Mouse (Mus musculus) midbrain, embryonic 11.5 days (tissue): Measurements from ENCODE around the gene Abca4. TPM values are rescaled to one million over a fixed set of nuclear protein-coding genes. Genes with fewer than 3 reads are reported as not detected.

ENCODE experiments used
- ATAC-seq: fragments of 200-750 bp; cut with Nextera tagmentation; 2 replicates; pipeline ENCODE4 v1.8.0; 2017; ENCODE audit warnings: moderate TSS enrichment, moderate library complexity; ENCODE audit not compliant: low FRiP score
- DNase-seq: peaks from one replicate; pipeline ENCODE4 v3.0.0; 2015; ENCODE audit warnings: low spot score; ENCODE audit errors: missing footprints
- H3K27ac ChIP-seq: fragments of 300-500 bp; sonication (generic); 2 replicates; pipeline ENCODE4 v1.5.1; 2014; ENCODE audit warnings: low read depth, low read length
- H3K27me3 ChIP-seq: fragments of 300-500 bp; sonication (generic); 2 replicates; pipeline ENCODE4 v1.6.1; 2014; ENCODE audit warnings: mild to moderate bottlenecking, low read length, moderate library complexity, mixed read lengths; ENCODE audit not compliant: control insufficient read depth, insufficient read depth
- H3K36me3 ChIP-seq: fragments of 300-500 bp; sonication (generic); 2 replicates; pipeline ENCODE4 v1.6.1; 2014; ENCODE audit warnings: mild to moderate bottlenecking, low read length, moderate library complexity, mixed read lengths; ENCODE audit not compliant: control insufficient read depth, insufficient read depth
- H3K4me1 ChIP-seq: fragments of 300-500 bp; sonication (generic); 2 replicates; pipeline ENCODE4 v1.6.1; 2014; ENCODE audit warnings: low read length; ENCODE audit not compliant: control insufficient read depth, insufficient read depth
- H3K4me2 ChIP-seq: fragments of 300-500 bp; sonication (generic); 2 replicates; pipeline ENCODE4 v1.6.1; 2014; ENCODE audit warnings: mild to moderate bottlenecking, moderate library complexity
- H3K4me3 ChIP-seq: fragments of 300-500 bp; sonication (generic); 2 replicates; pipeline ENCODE4 v1.5.1; 2014; ENCODE audit warnings: low read depth, low read length
- H3K9ac ChIP-seq: fragments of 300-500 bp; sonication (generic); 2 replicates; pipeline ENCODE4 v1.6.1; 2014; ENCODE audit warnings: low read length
- H3K9me3 ChIP-seq: fragments of 300-500 bp; sonication (generic); 2 replicates; pipeline ENCODE4 v1.6.1; 2016; ENCODE audit warnings: low read length; ENCODE audit not compliant: control insufficient read depth
- WGBS: fragments of 180-500 bp; shearing (Covaris S2); extraction: QIAGEN DNeasy Blood & Tissue Kit; methylation state at CpG from one replicate; pipeline ENCODE4 v1.1.7; 2014; 5-methylcytosine and 5-hydroxymethylcytosine counted together
- polyA plus RNA-seq: library from polyadenylated mRNA; unstranded; fragments of >200 nt; fragmentation: Nextera tagmentation; extraction: Ambion mirVana; gene quantifications from 2 replicates; pipeline ENCODE4 v1.2.1, GENCODE M21; 2014

The Abca4 gene
- polyA plus RNA-seq, 1 experiment from 2014 or later, result 2.2 TPM

DNA sequence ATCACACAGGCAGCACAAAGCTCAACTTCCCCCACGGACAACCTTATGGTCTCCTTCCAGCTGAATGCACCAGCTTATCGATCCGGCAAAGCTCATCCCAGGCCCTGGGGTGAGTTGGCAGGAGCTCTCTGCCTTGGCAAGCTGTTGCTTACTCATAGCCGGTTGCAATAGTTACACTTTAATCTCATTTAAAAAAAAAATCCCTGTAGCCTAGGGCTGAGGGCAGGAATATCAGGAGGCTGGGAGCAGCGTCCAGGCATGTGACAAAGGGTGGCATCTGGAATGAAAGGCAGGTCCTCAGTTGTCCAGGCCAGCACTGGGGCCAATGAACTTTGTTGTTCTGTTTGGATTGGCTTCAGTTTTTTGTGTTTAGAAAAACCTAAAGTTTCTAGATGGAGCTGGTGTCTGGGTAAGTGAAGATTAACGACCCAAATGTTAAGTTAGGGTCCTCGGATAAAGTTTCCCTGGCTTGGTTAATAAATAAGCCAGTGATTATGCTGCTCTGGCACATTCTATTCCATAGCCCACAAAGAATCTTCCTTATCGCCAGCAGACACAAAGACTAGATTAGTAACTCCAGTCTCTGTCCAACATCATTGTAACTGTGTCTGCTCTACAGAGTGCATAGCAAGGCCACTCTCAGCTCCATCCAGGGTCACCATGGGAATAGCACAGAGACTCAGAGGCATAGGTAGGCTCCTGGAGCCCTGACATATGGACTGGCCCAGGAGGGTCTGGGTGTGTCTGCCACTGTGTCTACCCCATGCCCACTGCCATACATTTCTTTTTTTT is 162.2 kb downstream of the Abca4 start:
- no peak overlapping the region for H3K9ac ChIP-seq
- WGBS, result 65% methylated on average over 8 of the region's 8 CpGs
- no peaks in the 10 kb centered on the region for H3K36me3 ChIP-seq
- no peak overlapping the region for H3K27ac ChIP-seq
- no peak overlapping the region for H3K4me3 ChIP-seq
- H3K4me2 ChIP-seq, result no peak overlapping the region
- ATAC-seq, result no peak
- DNase-seq, result peak; percentile 45
- H3K9me3 ChIP-seq, result no peaks in the 10 kb centered on the region
- peaks cover 11% of the 10 kb centered on the region for H3K4me1 ChIP-seq
- no peaks in the 10 kb centered on the region for H3K27me3 ChIP-seq

DNA sequence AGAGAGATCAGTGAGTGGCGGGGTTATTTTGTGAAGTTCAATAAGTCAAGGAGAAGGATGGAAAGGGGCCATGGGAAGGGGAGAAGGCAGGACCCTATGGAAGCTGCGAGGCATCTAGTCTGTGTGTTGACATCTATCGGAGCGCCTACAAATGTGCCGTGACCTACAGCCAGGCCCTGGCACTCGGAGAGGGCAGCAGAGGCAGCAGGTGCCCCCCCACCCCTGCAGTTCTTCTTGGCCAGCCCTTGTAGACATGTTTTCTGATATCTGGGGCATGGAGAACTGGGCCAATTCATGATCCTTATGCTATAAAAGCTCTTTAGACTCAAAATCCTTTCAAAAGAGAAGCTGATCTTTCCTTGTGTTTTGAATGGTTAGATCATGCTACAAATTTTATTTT is 163.5 kb downstream of the Abca4 start:
- no peak for ATAC-seq
- H3K4me2 ChIP-seq, result no peak overlapping the region
- peaks cover under 1% of the 10 kb centered on the region; the same call in 1 of the 2 replicates for H3K4me1 ChIP-seq
- no peaks in the 10 kb centered on the region for H3K9me3 ChIP-seq
- H3K4me3 ChIP-seq, result no peak overlapping the region
- H3K27ac ChIP-seq, result no peak overlapping the region
- H3K9ac ChIP-seq, result no peak overlapping the region
- DNase-seq, result peak; percentile 49
- H3K27me3 ChIP-seq, result no peaks in the 10 kb centered on the region
- 82% methylated on average over 6 of the region's 6 CpGs for WGBS
- no peaks in the 10 kb centered on the region for H3K36me3 ChIP-seq

DNA sequence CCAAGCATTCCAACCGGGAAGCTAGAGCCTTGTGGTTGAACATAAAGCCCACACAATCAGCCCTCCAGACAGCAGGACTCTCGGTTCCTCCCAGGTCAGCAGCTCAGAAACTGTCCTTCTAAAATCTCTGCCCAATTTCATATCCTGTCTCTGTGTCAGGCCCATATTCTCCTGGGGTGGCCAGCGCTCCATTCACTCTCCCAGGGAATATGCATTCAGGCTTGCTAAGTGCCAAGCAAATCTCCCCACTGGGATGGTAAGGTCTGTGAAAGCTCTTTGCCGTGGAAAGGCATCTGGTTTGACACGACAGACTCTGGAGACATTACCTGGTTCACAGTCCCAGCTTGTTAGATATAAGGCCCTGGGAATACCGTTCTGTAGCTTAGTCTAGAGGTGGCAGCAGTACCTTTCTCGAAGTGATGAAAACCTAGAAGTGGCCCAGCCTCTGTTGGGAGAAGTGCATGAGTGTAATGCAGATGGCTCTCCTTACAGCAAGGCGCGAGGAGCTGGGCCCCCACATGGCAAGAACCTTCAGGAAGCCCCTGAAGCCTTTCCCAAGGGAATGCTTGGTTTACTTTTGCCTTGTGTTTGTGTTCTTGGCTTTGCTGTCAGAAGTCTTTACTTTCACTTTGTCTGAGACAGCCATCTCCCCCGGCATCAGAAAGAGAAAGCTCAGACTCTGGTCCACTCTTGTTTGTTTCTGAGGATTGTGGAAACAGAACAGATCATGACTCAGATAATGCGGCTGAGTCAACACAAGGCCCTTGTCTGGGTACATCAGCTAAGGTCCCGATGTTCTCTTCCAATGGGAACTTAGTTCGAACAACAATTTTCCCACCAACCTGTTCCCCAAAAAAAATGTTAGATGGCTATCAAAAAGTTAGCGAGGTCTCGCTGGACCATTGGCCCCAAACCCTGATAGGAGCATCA is 164.3 kb downstream of the Abca4 start:
- H3K9ac ChIP-seq, result no peak overlapping the region
- no peak overlapping the region for H3K4me3 ChIP-seq
- 91% methylated on average over 15 of the region's 15 CpGs for WGBS
- no peaks in the 10 kb centered on the region for H3K4me1 ChIP-seq
- ATAC-seq, result no peak
- no peak overlapping the region for H3K4me2 ChIP-seq
- H3K27me3 ChIP-seq, result no peaks in the 10 kb centered on the region
- peak; percentile 79 for DNase-seq
- no peaks in the 10 kb centered on the region for H3K9me3 ChIP-seq
- no peak overlapping the region for H3K27ac ChIP-seq
- H3K36me3 ChIP-seq, result no peaks in the 10 kb centered on the region

DNA sequence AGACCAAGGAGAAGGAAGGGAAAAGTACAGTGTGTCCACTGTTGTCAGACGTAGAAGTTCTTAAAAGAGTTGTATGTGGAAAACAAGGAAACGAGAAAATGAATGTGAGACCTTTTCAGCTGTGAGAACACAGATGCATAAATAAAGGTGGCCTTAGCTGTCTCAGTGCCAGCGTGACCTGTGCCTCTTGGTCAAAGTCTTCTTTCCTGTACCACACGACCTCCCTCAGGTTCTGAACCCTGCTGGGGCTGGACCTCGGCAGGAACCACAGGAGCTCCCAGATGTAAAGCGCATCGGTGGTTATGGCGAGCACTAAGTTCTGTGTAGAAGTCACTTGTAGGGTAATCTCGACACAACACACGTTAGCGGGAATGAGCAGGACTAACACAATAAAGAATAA is 165.3 kb downstream of the Abca4 start:
- ATAC-seq (no peak), DNase-seq (no peak)
- H3K4me3 ChIP-seq, result no peak overlapping the region
- H3K9me3 ChIP-seq, result no peaks in the 10 kb centered on the region
- H3K36me3 ChIP-seq, result no peaks in the 10 kb centered on the region
- no peak overlapping the region for H3K4me2 ChIP-seq
- no peaks in the 10 kb centered on the region for H3K4me1 ChIP-seq
- no peaks in the 10 kb centered on the region for H3K27me3 ChIP-seq
- WGBS, result 91% methylated on average over 11 of the region's 11 CpGs
- no peak overlapping the region for H3K27ac ChIP-seq
- H3K9ac ChIP-seq, result no peak overlapping the region

DNA sequence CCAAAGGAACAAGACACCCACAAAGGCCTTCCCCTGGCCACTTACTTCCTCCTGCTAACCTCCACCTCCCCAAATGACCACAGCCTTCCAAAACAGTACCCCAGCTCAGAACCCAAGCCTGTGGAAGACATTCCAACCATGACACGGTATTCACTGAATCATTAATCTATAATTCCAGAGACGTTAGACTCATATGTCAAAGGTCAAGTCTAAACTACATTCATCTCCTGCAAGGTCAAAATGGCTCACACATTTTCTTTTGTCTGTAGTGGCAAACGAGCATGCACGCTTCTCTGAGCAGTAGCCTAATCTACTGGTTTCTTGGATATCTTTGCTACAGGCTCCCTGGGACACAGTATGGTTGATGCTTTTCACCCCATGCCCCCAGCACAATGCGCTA is 166.2 kb downstream of the Abca4 start:
- Histone ChIP-seq H3K36me3 (no peaks in the 10 kb centered on the region), H3K4me2 (no peak overlapping the region), H3K9me3 (no peaks in the 10 kb centered on the region), H3K27ac (no peak overlapping the region), H3K9ac (no peak overlapping the region), H3K4me1 (no peaks in the 10 kb centered on the region), H3K27me3 (no peaks in the 10 kb centered on the region), H3K4me3 (no peak overlapping the region)
- no peak for ATAC-seq
- no peak for DNase-seq
- WGBS, result 70% methylated on average over 5 of the region's 5 CpGs

GRCm38 (mm10) chr3:122210846-122211245 is 166.6 kb downstream of the Abca4 start:
- 94% methylated on average over 7 of the region's 7 CpGs for WGBS
- Histone ChIP-seq H3K27me3 (no peaks in the 10 kb centered on the region), H3K27ac (no peak overlapping the region), H3K4me2 (no peak overlapping the region), H3K9me3 (no peaks in the 10 kb centered on the region), H3K4me3 (no peak overlapping the region), H3K4me1 (no peaks in the 10 kb centered on the region), H3K36me3 (no peaks in the 10 kb centered on the region), H3K9ac (no peak overlapping the region)
- ATAC-seq (no peak), DNase-seq (no peak)

GRCm38 (mm10) chr3:122211446-122212125 is 167.3 kb downstream of the Abca4 start:
- H3K4me1 ChIP-seq, result no peaks in the 10 kb centered on the region
- no peak overlapping the region for H3K9ac ChIP-seq
- H3K9me3 ChIP-seq, result no peaks in the 10 kb centered on the region
- H3K27me3 ChIP-seq, result no peaks in the 10 kb centered on the region
- no peak overlapping the region for H3K4me2 ChIP-seq
- H3K36me3 ChIP-seq, result no peaks in the 10 kb centered on the region
- ATAC-seq, result no peak
- H3K4me3 ChIP-seq, result no peak overlapping the region
- WGBS, result 81% methylated on average over 13 of the region's 13 CpGs
- no peak overlapping the region for H3K27ac ChIP-seq
- DNase-seq, result no peak

- no peaks in the 10 kb centered on the region for H3K36me3 ChIP-seq
- H3K9ac ChIP-seq, result no peak overlapping the region
- no peaks in the 10 kb centered on the region for H3K27me3 ChIP-seq
- H3K4me3 ChIP-seq, result no peak overlapping the region
- 86% methylated on average over 3 of the region's 3 CpGs for WGBS
- no peaks in the 10 kb centered on the region for H3K4me1 ChIP-seq
- no peak for ATAC-seq
- DNase-seq, result no peak
- no peak overlapping the region for H3K27ac ChIP-seq
- no peaks in the 10 kb centered on the region for H3K9me3 ChIP-seq
- H3K4me2 ChIP-seq, result no peak overlapping the region
These were observed 177.2 kb downstream of the Abca4 start for GRCm38 (mm10) chr3:122221240-122222036.
